In the genomic region with DNA sequence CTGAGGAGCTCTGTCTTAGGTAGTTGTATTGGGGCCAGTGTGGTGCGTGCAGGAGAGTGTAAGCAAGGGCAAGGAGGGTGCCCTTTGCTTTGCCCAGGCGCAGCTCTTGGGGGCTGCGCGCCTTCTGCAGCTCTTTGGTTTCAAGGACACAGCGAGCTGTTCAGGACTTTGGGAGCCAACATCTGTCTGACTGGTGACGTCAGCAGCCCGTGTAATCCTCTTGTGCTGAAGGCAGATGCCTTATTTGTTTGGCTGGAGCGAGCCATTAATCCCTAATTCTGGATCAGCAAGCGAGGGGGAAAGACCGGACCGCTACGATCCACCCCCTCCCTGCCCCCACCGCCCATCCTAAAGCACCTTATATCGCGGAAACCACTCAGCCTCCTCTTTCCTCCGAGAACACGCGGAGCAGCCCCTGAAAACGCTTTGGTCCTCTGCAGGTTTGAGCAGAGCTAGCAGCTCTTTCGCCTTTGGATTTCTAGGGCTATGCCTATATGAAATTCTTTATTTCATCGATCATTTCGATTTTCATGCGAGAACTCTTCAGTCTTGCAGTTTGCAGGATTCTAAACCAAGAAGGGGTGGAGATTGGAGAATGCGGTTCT, we compare ENCODE assay signal across 8 mouse cellular contexts.
DNase-seq lines count a peak whose midpoint lies in the region; ATAC-seq and TF ChIP-seq lines count a peak whose summit lies in the region.

No protein-coding gene starts in this region.

- H3K9me3 ChIP-seq in hindbrain, embryonic 12.5 days (replicated peaks), result no peaks in the 10 kb centered on the region
- H3K9me3 ChIP-seq in midbrain, embryonic 10.5 days (replicated peaks), result no peaks in the 10 kb centered on the region
- H3K9me3 ChIP-seq in stomach, embryonic 15.5 days, result no peaks in the 10 kb centered on the region

- H3K27ac ChIP-seq in cortical plate, adult 2 months (ENCODE audit: insufficient read depth, low read length), result peak overlapping the region; percentile 96
- peak overlapping the region; percentile 99 for H3K27ac ChIP-seq in hindbrain, embryonic 12.5 days
- H3K27ac ChIP-seq in midbrain, embryonic 10.5 days (replicated peaks), result peak overlapping the region; percentile 100
- H3K27ac ChIP-seq in stomach, embryonic 15.5 days, result no peak overlapping the region

- DNase-seq in cerebellum, adult 11 months, result peak; percentile 51
- peak; percentile 90 for DNase-seq in midbrain, embryonic 10.5 days (ENCODE audit: low spot score)
- DNase-seq in lung, postnatal 14 days, result no peak
- DNase-seq in adrenal gland, adult 2 months, result no peak

- H3K4me1 ChIP-seq in cortical plate, adult 2 months (ENCODE audit: control insufficient read depth, insufficient read depth, low read length), result peaks cover 3% of the 10 kb centered on the region
- H3K4me1 ChIP-seq in hindbrain, embryonic 12.5 days, result peaks cover 1% of the 10 kb centered on the region
- peaks cover 44% of the 10 kb centered on the region for H3K4me1 ChIP-seq in midbrain, embryonic 10.5 days
- 0 out of 2 replicates have a peak, but pooled peaks cover 9% of the 10 kb centered on the region for H3K4me1 ChIP-seq in stomach, embryonic 15.5 days

- no peak for TF ChIP-seq CTCF in cortical plate, adult 2 months (IDR thresholded peaks at IDR 0.05; ENCODE audit: extremely low read depth, insufficient read depth, low read length)

- peak; percentile 84 for TF ChIP-seq POLR2A in cortical plate, adult 2 months (IDR thresholded peaks at IDR 0.05; ENCODE audit: extremely low read depth, insufficient read depth, low read length)

- H3K9ac ChIP-seq in hindbrain, embryonic 12.5 days, result peak overlapping the region; percentile 97
- no peak overlapping the region for H3K9ac ChIP-seq in stomach, embryonic 15.5 days

- WGBS in hindbrain, embryonic 12.5 days, result under 1% methylated on average over 24 of the region's 24 CpGs
- 0% methylated on average over 24 of the region's 24 CpGs for WGBS in midbrain, embryonic 10.5 days
- under 1% methylated on average over 24 of the region's 24 CpGs for WGBS in stomach, embryonic 15.5 days

- H3K4me2 ChIP-seq in hindbrain, embryonic 12.5 days (replicated peaks), result peak overlapping the region; percentile 61
- H3K4me2 ChIP-seq in stomach, embryonic 15.5 days, result peak overlapping the region; percentile 34

- ATAC-seq in hindbrain, embryonic 12.5 days (ENCODE audit: low FRiP score), result peak; percentile 73
- ATAC-seq in stomach, embryonic 15.5 days (ENCODE audit: insufficient read depth, low FRiP score, low read depth), result no peak
- no peak for ATAC-seq in granulocyte monocyte progenitor cell, adult 5-6 weeks (replicated peaks; ENCODE audit: poor library complexity, severe bottlenecking)

- H3K36me3 ChIP-seq in hindbrain, embryonic 12.5 days, result no peaks in the 10 kb centered on the region
- H3K36me3 ChIP-seq in midbrain, embryonic 10.5 days, result peaks cover 28% of the 10 kb centered on the region
- H3K36me3 ChIP-seq in stomach, embryonic 15.5 days, result no peaks in the 10 kb centered on the region

- peaks cover 9% of the 10 kb centered on the region; the same call in 1 of the 2 replicates for H3K27me3 ChIP-seq in hindbrain, embryonic 12.5 days
- peaks cover 9% of the 10 kb centered on the region for H3K27me3 ChIP-seq in midbrain, embryonic 10.5 days (ENCODE audit: low read depth, poor library complexity, severe bottlenecking)
- peaks cover 67% of the 10 kb centered on the region for H3K27me3 ChIP-seq in stomach, embryonic 15.5 days (replicated peaks)

- H3K4me3 ChIP-seq in cortical plate, adult 2 months (ENCODE audit: insufficient read depth, low read length), result peak overlapping the region; percentile 97
- H3K4me3 ChIP-seq in hindbrain, embryonic 12.5 days, result peak overlapping the region; percentile 65
- H3K4me3 ChIP-seq in midbrain, embryonic 10.5 days, result peak overlapping the region; percentile 91
- peak overlapping the region; percentile 16; the same call in 1 of the 2 replicates for H3K4me3 ChIP-seq in stomach, embryonic 15.5 days (replicated peaks)

Comparison
In these comparisons a context has a peak if more than half of its experiments do, and no peak if none do; other contexts are left out.
1. DNase-seq: peak in cerebellum, adult 11 months (single experiment) and midbrain, embryonic 10.5 days (single experiment); none in lung, postnatal 14 days (single experiment) and adrenal gland, adult 2 months (single experiment).
2. H3K4me3 ChIP-seq: peak in every context shown above with its lines; median percentile 97 in cortical plate, adult 2 months; 91 in midbrain, embryonic 10.5 days; 65 in hindbrain, embryonic 12.5 days; 16 in stomach, embryonic 15.5 days.